Mouse (Mus musculus): ENCODE measurements around the gene Mypn.
A peak's percentile ranks its signal among the peaks of the same experiment; 100 is the strongest.

Gene Mypn

DNA sequence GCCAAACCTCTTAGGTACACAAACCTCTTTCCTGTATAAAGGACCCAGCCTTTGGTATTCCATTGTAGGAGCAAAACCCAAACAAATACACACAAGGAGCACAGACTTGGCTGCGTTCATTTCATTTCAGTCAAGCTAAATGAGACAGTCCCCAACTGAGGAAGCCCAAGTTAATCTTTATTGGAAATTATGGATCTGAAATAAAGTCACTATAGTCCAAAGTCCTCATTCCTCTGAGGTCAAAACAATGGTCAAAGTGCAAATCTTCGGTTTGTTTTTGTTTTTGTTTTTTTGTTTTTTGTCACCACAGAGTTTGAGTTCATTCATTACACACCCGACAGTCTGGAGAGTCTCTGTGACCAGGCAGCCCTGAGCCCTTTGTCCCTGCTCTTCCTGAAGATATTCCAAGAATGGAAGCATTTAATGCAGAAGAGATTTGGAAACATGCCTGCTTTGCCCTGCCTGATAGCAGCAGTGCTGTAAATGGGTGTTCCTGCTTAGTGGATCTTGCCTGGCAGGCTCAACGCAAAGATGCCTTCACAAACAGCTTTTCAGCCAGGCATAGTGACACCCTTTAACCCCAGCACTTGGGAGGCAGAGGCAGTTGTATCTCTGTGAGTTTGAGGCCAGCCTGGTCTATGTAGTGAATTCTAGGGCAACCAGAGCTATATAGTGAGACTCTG, 47.9 kb downstream of the Mypn start:
- peak; percentile 24 for DNase-seq (ENCODE audit: low spot score)

DNA sequence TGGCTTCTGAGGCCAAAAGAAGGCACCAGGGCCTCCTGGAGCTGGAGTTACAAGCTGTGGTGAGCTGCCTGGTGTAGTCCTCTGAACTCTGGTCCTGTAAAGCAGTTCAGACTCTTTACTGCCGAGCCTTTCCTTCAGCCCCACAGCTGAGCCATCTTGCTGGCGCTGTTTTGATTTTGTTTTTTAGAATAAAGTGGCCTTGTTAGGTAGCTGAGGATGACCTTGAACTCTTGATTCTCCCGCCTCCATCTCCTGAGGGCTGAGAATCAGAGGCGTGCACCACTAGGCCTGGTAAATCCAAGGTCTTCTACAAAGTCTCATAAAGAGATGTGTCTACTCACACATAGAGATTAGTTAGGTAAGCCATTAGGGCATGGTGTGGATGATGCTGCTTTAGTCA, 49.0 kb downstream of the Mypn start:
- no peak for DNase-seq (ENCODE audit: low spot score)

DNA sequence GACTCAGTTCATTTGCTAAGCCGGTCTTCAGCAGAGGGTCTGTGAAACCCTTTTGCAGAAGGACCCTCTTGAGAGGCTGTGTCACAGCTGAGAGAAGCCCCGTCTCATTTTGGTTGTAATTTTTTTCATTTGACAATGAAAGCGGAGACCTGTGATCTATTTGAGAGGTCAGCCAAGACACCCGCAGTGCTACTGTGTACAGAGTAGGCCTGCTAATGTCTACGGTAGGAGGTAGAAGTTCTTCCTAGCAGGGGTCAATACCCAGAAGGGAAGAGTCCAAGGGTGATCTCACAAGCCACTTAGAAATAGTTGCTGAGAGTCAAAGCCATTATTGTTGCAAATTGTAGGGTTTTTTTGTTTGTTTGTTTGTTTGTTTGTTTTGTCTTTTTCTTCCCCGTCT, 49.5 kb downstream of the Mypn start:
- no peak for DNase-seq (ENCODE audit: low spot score)

DNA sequence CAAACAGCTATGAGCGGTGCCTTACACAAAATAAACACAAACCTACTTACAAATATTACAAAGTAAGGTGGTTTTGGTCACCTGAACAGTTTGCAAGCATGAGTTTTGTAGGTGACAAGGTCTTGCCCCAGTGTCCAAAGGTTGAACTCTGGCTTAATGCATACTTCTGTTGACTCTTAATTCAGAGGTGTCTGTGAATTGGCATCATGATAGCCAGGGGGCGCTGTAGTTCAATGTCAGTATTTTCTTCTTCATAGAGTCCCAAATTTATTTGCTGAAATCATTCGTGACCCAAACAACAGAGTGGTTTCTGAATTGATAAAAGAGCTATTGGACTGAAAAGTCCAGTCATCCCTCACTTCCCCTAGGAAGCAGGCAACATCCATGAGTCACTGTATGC, 50.2 kb downstream of the Mypn start:
- peak; percentile 75 for DNase-seq (ENCODE audit: low spot score)

DNA sequence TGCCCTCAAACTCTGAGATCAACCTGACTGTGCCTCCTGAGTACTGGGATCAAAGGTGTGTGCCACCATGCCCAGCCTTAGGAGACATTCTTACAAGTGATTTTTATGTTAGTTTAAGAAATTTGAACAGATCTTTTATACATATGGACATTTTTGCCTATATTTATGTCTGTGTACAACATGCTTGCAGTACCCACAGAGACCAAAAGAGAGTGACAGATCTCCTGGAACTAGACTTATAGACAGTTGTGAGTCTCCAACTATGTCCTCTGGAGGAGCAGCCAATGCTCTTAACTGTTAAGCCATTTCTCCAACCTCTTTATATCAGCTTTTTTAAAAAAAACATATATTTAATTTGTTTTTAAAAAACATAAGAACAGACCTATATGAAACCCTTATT, 51.4 kb downstream of the Mypn start:
- no peak for DNase-seq (ENCODE audit: low spot score)

DNA sequence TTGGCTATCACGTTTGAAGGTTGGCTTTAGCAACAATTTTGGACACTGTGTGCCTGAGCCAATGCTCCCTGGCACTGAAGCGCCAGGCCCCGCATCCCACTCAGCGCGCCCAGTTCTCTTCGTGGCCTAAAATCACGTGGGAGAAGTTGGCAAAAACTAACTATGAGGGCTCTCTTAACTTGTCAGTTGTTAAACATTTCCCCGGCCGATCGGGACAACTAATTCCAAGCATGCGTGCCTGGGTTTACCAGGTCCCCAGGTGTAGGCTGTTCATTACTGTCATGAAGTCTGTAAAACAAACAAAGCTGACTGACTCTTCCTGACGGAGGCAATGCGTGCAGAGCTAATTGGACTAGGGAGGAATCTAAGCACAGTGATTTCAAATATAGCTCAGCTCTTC, 61.1 kb downstream of the Mypn start:
- no peak for DNase-seq (ENCODE audit: low spot score)

DNA sequence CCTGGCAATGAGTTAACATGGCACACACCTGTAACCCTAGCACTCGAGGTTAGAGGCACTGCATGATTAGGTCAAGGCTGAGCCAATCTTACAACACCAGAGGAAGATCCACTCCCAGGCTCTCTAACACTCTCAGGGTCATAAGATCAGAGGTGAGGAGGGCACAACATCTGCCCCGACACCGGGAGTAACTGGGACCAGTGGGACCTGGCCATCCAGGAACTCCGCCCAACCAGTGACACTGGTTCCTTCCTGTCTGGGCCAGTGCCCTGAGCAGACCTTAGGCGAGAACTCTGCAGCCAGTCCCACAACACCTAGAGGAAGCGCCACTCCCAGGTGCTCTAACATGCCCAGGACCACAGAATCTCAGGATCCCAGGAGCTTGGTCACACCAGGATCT, 67.3 kb downstream of the Mypn start:
- no peak for DNase-seq (ENCODE audit: low spot score)

DNA sequence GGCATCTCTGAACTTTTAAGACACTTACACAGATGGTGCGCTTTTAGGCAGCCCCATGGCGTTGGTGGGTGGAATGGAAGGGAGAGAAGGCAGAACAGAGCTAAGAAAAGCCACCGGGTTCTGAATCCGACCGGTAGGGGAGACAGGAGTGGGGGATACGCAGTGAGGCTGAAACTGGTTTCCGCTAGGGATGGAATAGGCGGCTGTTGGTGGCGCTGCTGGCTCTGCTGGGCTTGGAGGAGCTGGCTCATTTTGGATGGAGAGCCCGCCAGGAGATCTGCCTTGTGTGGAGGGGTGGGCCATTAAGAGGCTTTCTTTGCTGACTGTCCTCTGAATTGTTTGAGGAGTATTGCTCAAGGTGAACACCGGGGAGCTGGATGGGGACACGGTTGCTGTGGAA, 68.1 kb downstream of the Mypn start:
- no peak for DNase-seq (ENCODE audit: low spot score)

DNA sequence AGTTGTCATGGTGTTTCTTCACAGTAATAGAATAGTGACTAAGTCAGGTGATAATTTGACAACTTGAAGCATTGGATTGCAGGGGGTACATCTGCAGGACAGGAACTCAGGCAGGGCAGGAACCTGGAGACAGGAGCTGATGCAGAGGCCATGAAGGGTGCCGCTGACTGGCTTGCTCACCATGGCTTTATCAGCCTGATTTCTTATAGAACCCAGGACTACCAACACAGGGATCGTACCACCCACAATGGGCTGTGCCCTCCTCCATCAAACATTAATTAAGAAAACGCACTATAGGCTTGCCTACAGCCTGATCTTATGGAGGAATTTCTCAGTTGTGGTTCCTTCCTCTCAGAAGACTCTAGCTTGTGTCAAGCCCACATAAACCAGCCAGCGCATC, 70.4 kb downstream of the Mypn start:
- no peak for DNase-seq (ENCODE audit: low spot score)

DNA sequence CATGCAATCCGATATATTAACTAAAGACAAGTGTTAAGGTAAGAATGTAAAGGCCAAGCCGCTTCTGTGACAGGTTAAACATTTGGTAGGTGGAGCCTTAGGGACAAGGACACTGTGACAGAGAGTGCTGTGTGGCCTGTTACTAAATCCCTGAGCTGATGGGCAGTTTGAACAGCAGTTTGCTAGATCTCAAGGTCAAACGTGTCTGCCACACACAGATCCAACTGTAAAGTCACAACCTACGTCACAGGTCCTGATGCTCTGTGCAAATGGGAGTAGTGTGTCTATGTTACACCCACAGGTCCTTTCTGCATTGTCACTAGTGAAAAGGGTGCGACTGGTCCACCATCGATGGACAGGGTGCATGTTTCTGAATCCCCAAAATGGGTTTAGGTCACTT, 71.4 kb downstream of the Mypn start:
- no peak for DNase-seq (ENCODE audit: low spot score)

DNA sequence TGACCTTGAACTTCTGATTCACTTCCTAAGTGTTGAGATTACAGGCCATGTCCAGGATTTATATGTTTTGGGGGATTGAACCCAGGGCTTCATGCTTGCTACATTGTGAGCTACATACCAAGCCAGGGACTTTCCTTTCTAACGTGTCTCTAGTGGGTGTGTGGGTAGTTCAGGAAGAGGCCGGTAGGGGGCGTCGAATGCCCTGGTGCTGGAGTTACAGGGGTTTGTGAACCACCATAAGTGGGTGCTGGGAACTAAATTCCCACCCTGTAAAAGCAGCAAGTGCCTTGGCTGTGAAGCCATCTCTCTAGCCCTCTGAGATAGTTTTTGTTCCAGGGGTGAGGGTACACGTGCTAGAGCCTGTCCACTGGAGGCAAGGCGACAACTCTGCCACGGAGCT, 73.3 kb downstream of the Mypn start:
- no peak for DNase-seq (ENCODE audit: low spot score)

DNA sequence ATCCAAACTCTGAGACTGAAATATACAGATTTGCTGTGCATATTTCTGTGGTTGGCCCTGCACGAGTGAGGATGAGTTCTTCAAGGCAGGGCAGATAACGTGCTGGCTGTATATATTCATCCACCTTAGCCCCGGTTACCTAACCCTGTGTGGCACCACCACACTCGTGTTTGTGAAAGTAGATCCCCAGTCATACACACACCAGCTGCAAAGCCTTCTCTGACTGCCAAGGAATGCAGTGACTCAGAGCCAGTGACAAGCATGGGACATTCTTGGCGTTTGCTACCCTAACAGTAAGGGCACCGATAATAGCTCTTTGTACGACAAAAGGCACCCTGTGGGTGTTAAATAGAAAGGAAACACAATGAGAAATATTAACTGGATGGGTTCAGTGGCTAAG, 75.5 kb downstream of the Mypn start:
- peak; percentile 63 for DNase-seq (ENCODE audit: low spot score)

DNA sequence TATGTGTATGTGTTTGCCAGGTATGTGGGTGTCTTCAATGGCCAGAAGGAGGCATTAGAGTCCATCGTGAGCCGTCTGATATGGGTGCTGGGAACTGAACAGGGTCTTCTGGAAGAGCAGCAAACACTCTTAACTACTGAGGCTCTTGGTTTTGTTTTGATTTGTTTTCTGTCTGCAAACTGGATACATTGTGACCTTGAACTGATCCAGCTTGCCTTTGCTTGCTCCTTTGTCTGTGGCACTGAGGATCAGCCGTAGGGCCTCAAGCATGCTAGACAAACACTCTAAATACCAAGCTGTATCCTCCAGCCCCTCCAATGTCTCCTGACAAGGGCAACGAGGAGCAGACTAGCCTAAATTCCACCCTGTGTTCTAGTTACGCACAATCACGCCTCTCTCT, 76.6 kb downstream of the Mypn start:
- no peak for DNase-seq (ENCODE audit: low spot score)

DNA sequence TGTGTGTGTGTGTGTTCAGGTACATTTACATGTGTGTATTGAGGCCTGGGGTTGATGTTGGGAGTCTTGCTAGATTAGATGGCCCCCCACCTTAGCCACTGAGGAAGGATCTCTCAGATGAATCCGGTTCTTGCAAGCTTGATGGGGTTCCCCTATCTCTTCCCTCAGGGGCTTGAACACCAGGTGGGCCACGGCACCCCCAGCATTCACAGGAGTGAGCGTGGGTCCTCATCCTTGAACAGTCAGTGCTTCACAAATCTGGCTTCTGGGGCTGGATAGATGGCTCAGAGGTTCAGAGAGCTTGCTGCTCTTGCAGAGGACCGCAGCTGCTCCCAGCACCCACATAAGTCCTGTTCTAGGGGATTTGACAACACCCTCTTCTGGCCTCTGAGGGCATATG, 77.6 kb downstream of the Mypn start:
- no peak for DNase-seq (ENCODE audit: low spot score)

DNA sequence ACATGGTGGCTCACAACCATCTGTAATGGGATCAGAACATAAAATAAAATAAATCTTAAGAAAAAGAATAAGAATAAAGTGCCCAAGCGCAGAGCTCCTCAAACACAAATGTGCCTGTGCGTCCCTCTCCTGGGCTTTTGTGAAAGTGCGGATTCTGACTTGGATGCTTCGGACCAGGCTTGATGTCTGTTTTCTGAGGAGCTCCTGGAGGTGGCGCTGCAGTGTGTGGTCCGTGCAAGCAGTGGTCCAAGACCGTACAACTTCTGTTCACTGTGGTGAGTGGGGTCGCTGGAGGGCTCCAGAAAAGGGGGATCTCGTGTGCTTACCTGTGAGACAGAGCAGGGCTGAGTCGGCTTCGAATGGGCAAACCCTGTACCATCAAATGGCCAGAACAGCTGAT, 78.4 kb downstream of the Mypn start:
- no peak for DNase-seq (ENCODE audit: low spot score)

DNA sequence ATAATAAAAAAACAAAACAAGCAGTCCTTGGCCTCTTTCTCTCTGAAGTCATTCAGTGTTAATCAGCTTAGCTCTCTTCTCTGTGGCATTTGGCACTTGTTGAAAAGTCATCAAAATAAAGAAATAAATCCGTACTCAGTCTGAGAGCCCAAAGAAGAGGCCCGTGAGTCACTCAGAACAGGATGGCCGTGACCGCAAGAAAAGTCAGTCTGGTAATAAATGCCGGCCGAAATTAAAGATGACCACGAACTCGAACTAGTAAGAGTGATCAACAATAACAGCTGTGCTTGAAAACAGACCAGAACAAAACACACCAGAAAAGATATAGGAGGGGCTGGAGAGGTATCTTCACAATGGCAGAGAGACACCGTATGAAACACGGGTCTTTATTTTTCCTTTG, 79.7 kb downstream of the Mypn start:
- no peak for DNase-seq (ENCODE audit: low spot score)

DNA sequence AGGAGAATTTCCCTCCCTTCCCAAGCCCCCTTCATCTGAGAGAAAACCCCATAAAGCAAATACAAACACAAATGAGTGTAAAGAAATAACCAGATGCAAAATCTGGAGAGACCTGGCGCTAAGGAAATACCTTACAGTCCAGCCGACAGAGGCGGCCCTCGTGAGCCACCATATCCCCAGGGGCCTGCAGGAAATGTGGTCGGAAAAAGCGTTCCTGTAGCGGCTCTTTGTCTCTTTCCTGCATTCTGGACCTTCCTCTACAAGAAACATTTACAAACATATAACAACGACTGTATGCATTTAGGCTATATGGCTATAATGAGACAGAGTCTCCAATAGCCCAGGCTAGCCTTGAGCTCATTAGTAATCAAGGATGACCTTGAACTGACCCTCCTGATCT, 80.6 kb downstream of the Mypn start:
- DNase-seq (ENCODE audit: low spot score) = no peak

DNA sequence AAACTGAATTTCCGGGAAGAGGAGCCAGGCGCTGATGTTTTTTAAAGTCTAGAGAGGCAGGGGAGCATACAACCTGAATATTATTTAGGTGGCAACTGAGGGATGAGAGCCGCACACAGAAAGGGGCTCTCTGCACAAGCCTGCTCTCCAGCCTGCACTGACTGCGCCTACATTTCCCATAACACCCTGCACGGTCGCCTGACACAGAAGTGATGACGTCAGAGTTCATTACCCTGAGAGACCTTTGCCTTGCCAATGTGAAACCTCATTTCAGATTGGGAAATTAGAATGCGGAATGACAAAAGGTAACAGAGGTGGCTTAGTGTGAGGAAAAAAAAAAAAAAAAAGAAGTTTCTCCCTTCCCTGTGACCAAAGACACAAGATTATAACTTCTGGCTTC, 81.2 kb downstream of the Mypn start:
- DNase-seq (ENCODE audit: low spot score) = peak; percentile 45

DNA sequence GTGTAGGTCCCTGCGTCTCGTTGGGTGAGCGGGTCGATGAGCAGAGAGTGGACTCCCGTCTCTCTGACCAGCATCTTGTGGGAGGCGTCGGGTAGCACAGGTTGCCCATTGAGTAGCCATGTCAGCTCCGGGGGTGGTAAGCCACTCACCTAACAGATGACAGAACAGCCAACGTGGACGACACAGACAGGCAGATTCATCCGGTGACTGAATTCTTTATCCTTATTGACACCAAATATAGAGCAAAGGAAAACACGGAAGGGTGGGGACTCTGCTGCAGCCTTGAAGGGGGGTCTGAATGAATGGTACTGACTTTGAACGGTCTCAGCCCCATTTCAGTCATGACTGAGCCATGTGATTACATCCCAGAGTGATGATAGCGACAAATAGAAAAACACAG, 81.8 kb downstream of the Mypn start:
- DNase-seq (ENCODE audit: low spot score) = no peak

DNA sequence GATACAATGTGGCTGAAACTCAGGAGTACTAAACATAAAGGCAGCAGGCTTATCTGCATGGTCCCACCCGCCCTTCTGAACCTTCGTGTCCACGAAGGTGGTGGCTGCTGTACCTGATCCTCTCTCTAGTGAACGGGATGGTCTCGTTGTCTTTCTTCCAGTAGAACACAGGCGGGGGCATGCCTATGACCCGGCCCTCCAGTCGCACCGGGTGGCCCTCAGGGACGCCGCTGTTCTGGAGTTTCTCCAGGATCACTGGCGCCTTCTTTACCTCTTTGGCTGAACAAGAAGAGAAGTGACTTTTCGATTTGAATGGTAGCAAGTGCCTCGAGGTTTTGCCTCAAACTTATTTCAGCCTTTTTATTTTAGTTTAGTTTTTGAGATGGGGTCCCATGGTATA, 83.8 kb downstream of the Mypn start:
- no peak for DNase-seq (ENCODE audit: low spot score)

DNA sequence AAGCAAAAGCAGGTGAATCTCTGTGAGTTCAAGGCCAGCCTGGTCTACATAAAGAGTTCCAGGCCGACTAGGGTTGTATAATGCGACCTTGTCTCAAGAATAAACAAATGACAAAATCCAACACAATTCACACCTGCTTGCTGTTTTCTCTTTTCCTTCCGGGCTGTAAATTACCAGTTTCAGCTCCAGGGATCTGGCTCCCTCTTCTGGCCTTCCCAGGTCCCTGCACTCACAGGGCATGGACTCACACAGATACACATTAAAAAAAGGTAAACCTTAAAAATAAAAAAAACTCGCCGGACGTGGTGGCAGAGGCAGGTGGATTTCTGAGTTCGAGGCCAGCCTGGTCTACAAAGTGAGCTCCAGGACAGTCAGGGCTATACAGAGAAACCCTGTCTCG, 86.2 kb downstream of the Mypn start:
- no peak for DNase-seq (ENCODE audit: low spot score)

DNA sequence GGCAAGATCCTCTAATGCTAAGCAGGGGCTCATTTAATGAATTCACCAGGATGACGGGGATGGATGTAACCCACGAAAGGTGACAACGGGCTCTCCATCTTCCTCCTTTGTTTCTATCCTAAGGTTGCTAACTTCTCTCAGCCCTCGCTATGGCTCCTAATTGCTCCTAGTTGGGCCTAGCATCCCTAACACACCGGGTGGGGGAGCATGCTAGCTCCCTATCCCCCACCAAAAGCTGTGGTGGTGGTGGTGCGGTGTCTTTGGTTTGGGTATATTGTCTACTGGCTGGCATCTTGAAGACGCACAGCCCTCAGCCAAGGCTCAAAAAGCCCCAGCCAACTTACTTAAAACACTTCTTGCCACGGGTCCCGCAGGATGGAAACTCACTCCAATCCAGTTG, 87.4 kb downstream of the Mypn start:
- no peak for DNase-seq (ENCODE audit: low spot score)

DNA sequence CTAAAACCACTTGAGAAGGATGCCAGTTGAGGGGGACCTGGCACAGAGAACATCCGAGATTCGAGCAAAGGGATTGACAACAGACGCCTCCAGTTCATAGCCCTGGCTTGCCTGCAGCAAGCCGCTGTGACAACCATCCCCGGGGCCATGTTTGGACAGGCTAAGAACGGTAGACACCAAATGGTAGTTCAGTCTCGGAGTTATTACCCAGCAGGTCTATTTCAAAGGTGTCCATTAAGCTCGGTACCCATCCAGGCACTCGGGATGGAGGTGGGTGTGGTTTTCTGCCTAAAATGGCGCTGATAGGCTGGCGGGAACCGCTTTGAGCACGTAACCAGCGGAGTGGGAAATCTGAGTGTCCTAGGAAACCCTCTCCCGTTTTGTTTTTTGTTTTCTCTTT, 87.9 kb downstream of the Mypn start:
- DNase-seq (ENCODE audit: low spot score) = no peak

DNA sequence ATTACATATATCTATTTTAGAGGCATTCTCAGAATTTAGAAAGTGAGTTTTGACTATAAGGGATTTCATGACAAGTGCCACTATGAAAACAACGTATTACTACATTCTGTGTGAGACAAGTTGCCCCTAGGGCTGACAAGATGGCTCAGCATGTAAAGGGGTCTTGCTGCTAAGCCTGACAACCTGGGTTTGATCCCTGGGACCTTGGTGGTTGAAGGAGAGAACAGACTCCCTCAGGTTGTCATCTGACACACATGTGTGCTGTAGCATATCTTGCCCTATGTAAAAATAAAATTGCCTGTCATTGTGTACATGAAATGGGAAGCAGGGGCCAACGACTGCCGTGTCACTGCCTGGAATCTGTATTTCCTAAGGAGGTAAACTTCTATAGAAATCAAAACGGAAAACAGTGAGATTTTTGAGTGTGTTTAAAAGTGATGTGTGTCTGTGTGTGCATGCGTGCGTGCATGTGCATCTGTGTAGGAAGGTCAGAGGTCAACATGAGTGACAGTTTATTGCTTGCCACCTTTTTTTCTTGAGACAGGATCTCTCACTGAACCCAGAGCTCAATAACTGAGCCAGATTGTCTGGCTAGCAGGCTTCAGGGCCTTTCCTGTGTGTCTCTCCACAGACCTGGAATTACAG, 89.9 kb downstream of the Mypn start:
- no peak for DNase-seq (ENCODE audit: low spot score)

All from adipocyte (in vitro differentiated cells).